Mouse (Mus musculus) urinary bladder, adult 18-20 months (tissue): ENCODE data around the gene Galr2.
A peak's percentile ranks its signal among the peaks of the same experiment; 100 is the strongest.

Source experiments
- DNase-seq, 2 experiments: peaks; one replicate each; pipeline ENCODE4 v3.0.0; 2022; ENCODE audit warnings: low spot score in 2 of 2, mixed read lengths in 2 of 2

The Galr2 gene

GRCm38 (mm10) chr11:116307019-116307725 lies 26.4 kb downstream of the Galr2 start, which contains the start of gene Exoc7:
Gene Exoc7, minus strand, starts transcription at chr11:116307233.
- DNase-seq, result no peak

- DNase-seq, result no peak
Measured at GRCm38 (mm10) chr11:116307762-116308531, 27.2 kb downstream of the Galr2 start.

- no peak for DNase-seq
Measured at GRCm38 (mm10) chr11:116309601-116310000, 28.9 kb downstream of the Galr2 start.

GRCm38 (mm10) chr11:116311169-116311568 lies 30.4 kb downstream of the Galr2 start:
- no peak for DNase-seq

- DNase-seq, result no peak
Measured at GRCm38 (mm10) chr11:116312359-116312758, 31.6 kb downstream of the Galr2 start.

GRCm38 (mm10) chr11:116318719-116319659 lies 38.2 kb downstream of the Galr2 start:
- peak; percentile 76 to 86 for DNase-seq

- peak; percentile 52 to 84 for DNase-seq
Measured at GRCm38 (mm10) chr11:116326963-116327603, 46.3 kb downstream of the Galr2 start.

- peak in 1 of 2 experiments; percentile 61 for DNase-seq
Measured at GRCm38 (mm10) chr11:116329314-116330210, 48.8 kb downstream of the Galr2 start.

- peak; percentile 56 to 60 for DNase-seq
Measured at GRCm38 (mm10) chr11:116330211-116330518, 49.4 kb downstream of the Galr2 start.

- DNase-seq, result no peak
Measured at GRCm38 (mm10) chr11:116332232-116332982, 51.7 kb downstream of the Galr2 start.

- no peak for DNase-seq
Measured at GRCm38 (mm10) chr11:116332983-116333270, 52.2 kb downstream of the Galr2 start.
